Mouse (Mus musculus) liver, embryonic 12.5 days (tissue): ENCODE measurements at regions not wholly inside any gene's neighbourhood (a gene's known extent, or its start where the extent isn't known, plus 50 kb on each side); places are given as distances from the start of the nearest gene placed in this dataset.

Experiments
- ATAC-seq: fragments of 200-750 bp; cut with Nextera tagmentation; 2 replicates; pipeline ENCODE4 v1.8.0; 2017; ENCODE audit warnings: moderate number of reproducible peaks, mild to moderate bottlenecking, moderate library complexity
- H3K27ac ChIP-seq: fragments of 300-500 bp; sonication (generic); 2 replicates; pipeline ENCODE4 v1.5.1; 2016; ENCODE audit warnings: mild to moderate bottlenecking
- H3K27me3 ChIP-seq: fragments of 300-500 bp; sonication (generic); replicated peaks from 2 replicates; pipeline ENCODE4 v1.6.1; 2016; ENCODE audit warnings: mild to moderate bottlenecking, moderate library complexity
- H3K36me3 ChIP-seq: fragments of 300-500 bp; sonication (generic); 2 replicates; pipeline ENCODE4 v1.6.1; 2016; ENCODE audit warnings: mild to moderate bottlenecking, moderate library complexity
- H3K4me1 ChIP-seq: fragments of 300-500 bp; sonication (generic); 2 replicates; pipeline ENCODE4 v1.6.1; 2016
- H3K4me2 ChIP-seq: fragments of 300-500 bp; sonication (generic); 2 replicates; pipeline ENCODE4 v1.6.1; 2016; ENCODE audit warnings: mild to moderate bottlenecking, moderate library complexity
- H3K4me3 ChIP-seq: fragments of 300-500 bp; sonication (generic); 2 replicates; pipeline ENCODE4 v1.5.1; 2016; ENCODE audit warnings: mild to moderate bottlenecking, moderate library complexity
- H3K9ac ChIP-seq: fragments of 300-500 bp; sonication (generic); 2 replicates; pipeline ENCODE4 v1.6.1; 2016; ENCODE audit warnings: mild to moderate bottlenecking, moderate library complexity
- H3K9me3 ChIP-seq: fragments of 300-500 bp; sonication (generic); replicated peaks from 2 replicates; pipeline ENCODE4 v1.6.1; 2016; ENCODE audit warnings: mild to moderate bottlenecking, moderate library complexity
- WGBS: fragments of 180-500 bp; shearing (Covaris S2); methylation state at CpG from one replicate; pipeline ENCODE4 v1.1.7; 2016; ENCODE audit not compliant: insufficient replicate concordance; 5-methylcytosine and 5-hydroxymethylcytosine counted together

- Histone ChIP-seq H3K36me3 (no peaks in the 10 kb centered on the region), H3K27ac (no peak overlapping the region), H3K27me3 (peaks cover 28% of the 10 kb centered on the region; the same call in 1 of the 2 replicates), H3K9me3 (no peaks in the 10 kb centered on the region), H3K4me1 (peaks cover 17% of the 10 kb centered on the region), H3K9ac (no peak overlapping the region), H3K4me2 (no peak overlapping the region), H3K4me3 (no peak overlapping the region)
- 61% methylated on average over 5 of the region's 5 CpGs for WGBS
- no peak for ATAC-seq
These were observed 84.0 kb upstream of the Arid1b start for GRCm38 (mm10) chr17:4910182-4910581.

- Histone ChIP-seq H3K4me1 (peaks cover 8% of the 10 kb centered on the region; the same call in 1 of the 2 replicates), H3K4me3 (no peak overlapping the region), H3K27ac (no peak overlapping the region), H3K9ac (no peak overlapping the region), H3K4me2 (no peak overlapping the region), H3K27me3 (peaks cover 28% of the 10 kb centered on the region; the same call in 1 of the 2 replicates), H3K9me3 (no peaks in the 10 kb centered on the region), H3K36me3 (no peaks in the 10 kb centered on the region)
- whole genome bisulfite sequencing, result 61% methylated on average over 4 of the region's 4 CpGs
- ATAC-seq, result no peak
These were observed 81.1 kb upstream of the Arid1b start for GRCm38 (mm10) chr17:4913001-4913400.

GRCm38 (mm10) chr17:4919866-4920495 is 74.2 kb upstream of the Arid1b start:
- Histone ChIP-seq H3K9me3 (no peaks in the 10 kb centered on the region), H3K4me2 (no peak overlapping the region), H3K36me3 (no peaks in the 10 kb centered on the region), H3K27ac (no peak overlapping the region), H3K4me1 (no peaks in the 10 kb centered on the region), H3K27me3 (no peaks in the 10 kb centered on the region; the same call in 1 of the 2 replicates), H3K4me3 (no peak overlapping the region), H3K9ac (no peak overlapping the region)
- no peak for ATAC-seq
- 65% methylated on average over 6 of the region's 6 CpGs for WGBS

GRCm38 (mm10) chr17:4921121-4921520 is 73.0 kb upstream of the Arid1b start:
- Histone ChIP-seq H3K4me1 (no peaks in the 10 kb centered on the region), H3K9ac (no peak overlapping the region), H3K27me3 (peaks cover 6% of the 10 kb centered on the region; the same call in 1 of the 2 replicates), H3K4me3 (no peak overlapping the region), H3K9me3 (no peaks in the 10 kb centered on the region), H3K36me3 (no peaks in the 10 kb centered on the region), H3K4me2 (no peak overlapping the region), H3K27ac (no peak overlapping the region)
- 74% methylated on average over 7 of the region's 7 CpGs for WGBS
- ATAC-seq, result no peak

GRCm38 (mm10) chr17:4928631-4929030 is 65.5 kb upstream of the Arid1b start:
- Histone ChIP-seq H3K9me3 (no peaks in the 10 kb centered on the region), H3K27ac (no peak overlapping the region), H3K36me3 (no peaks in the 10 kb centered on the region), H3K27me3 (peaks cover 17% of the 10 kb centered on the region), H3K4me2 (no peak overlapping the region), H3K9ac (no peak overlapping the region), H3K4me3 (no peak overlapping the region), H3K4me1 (peaks cover 5% of the 10 kb centered on the region)
- WGBS, result 28% methylated on average over 5 of the region's 5 CpGs
- 0 out of 2 replicates have a peak, but pooled peaks have one; percentile 44 for ATAC-seq

GRCm38 (mm10) chr17:4935268-4935667 is 58.9 kb upstream of the Arid1b start:
- 70% methylated on average over 5 of the region's 5 CpGs for WGBS
- no peak overlapping the region for H3K4me2 ChIP-seq
- H3K9me3 ChIP-seq, result no peaks in the 10 kb centered on the region
- H3K4me3 ChIP-seq, result no peak overlapping the region
- H3K4me1 ChIP-seq, result no peaks in the 10 kb centered on the region
- H3K27ac ChIP-seq, result no peak overlapping the region
- ATAC-seq, result no peak
- no peaks in the 10 kb centered on the region for H3K36me3 ChIP-seq
- H3K27me3 ChIP-seq, result peaks cover 12% of the 10 kb centered on the region
- no peak overlapping the region for H3K9ac ChIP-seq

GRCm38 (mm10) chr17:4940589-4940988 is 53.5 kb upstream of the Arid1b start:
- Histone ChIP-seq H3K9ac (no peak overlapping the region), H3K4me3 (no peak overlapping the region), H3K4me1 (no peaks in the 10 kb centered on the region), H3K27me3 (peaks cover 4% of the 10 kb centered on the region; the same call in 1 of the 2 replicates), H3K4me2 (no peak overlapping the region), H3K9me3 (no peaks in the 10 kb centered on the region), H3K27ac (no peak overlapping the region), H3K36me3 (no peaks in the 10 kb centered on the region)
- 57% methylated on average over 9 of the region's 9 CpGs for WGBS
- no peak for ATAC-seq

GRCm38 (mm10) chr17:4941286-4941800 is 52.8 kb upstream of the Arid1b start:
- Histone ChIP-seq H3K27me3 (peaks cover 8% of the 10 kb centered on the region; the same call in 1 of the 2 replicates), H3K9me3 (no peaks in the 10 kb centered on the region), H3K4me3 (no peak overlapping the region), H3K36me3 (no peaks in the 10 kb centered on the region), H3K4me2 (no peak overlapping the region), H3K4me1 (peaks cover 1% of the 10 kb centered on the region; the same call in 1 of the 2 replicates), H3K9ac (no peak overlapping the region), H3K27ac (no peak overlapping the region)
- ATAC-seq, result no peak
- WGBS, result 52% methylated on average over 4 of the region's 4 CpGs

- peaks cover 4% of the 10 kb centered on the region; the same call in 1 of the 2 replicates for H3K4me1 ChIP-seq
- no peak overlapping the region for H3K9ac ChIP-seq
- peaks cover 8% of the 10 kb centered on the region; the same call in 1 of the 2 replicates for H3K27me3 ChIP-seq
- no peaks in the 10 kb centered on the region for H3K9me3 ChIP-seq
- H3K4me3 ChIP-seq, result no peak overlapping the region
- WGBS, result 70% methylated on average over 7 of the region's 7 CpGs
- H3K4me2 ChIP-seq, result no peak overlapping the region
- ATAC-seq, result no peak
- H3K36me3 ChIP-seq, result no peaks in the 10 kb centered on the region
- no peak overlapping the region for H3K27ac ChIP-seq
These were observed 51.3 kb upstream of the Arid1b start for GRCm38 (mm10) chr17:4942868-4943267.
